Mouse (Mus musculus) heart, embryonic 11.5 days (tissue): Measurements from ENCODE around the gene Capza1. TPM values are rescaled to one million over a fixed set of nuclear protein-coding genes. Genes with fewer than 3 reads are reported as not detected.
A peak's percentile ranks its signal among the peaks of the same experiment; 100 is the strongest.

Experiments used
- ATAC-seq: fragments of 200-750 bp; cut with Nextera tagmentation; replicated peaks from 2 replicates; pipeline ENCODE4 v1.8.0; 2017; ENCODE audit warnings: moderate library complexity; ENCODE audit not compliant: insufficient number of reproducible peaks, low FRiP score, low TSS enrichment
- H3K27ac ChIP-seq: fragments of 300-500 bp; sonication (generic); 2 replicates; pipeline ENCODE4 v1.5.1; 2014; ENCODE audit warnings: mild to moderate bottlenecking, low read depth, low read length
- H3K27me3 ChIP-seq: fragments of 300-500 bp; sonication (generic); 2 replicates; pipeline ENCODE4 v1.6.1; 2014; ENCODE audit warnings: mild to moderate bottlenecking, low read length, mixed read lengths; ENCODE audit not compliant: control insufficient read depth, insufficient read depth
- H3K36me3 ChIP-seq: fragments of 300-500 bp; sonication (generic); 2 replicates; pipeline ENCODE4 v1.6.1; 2014; ENCODE audit warnings: mild to moderate bottlenecking, low read length, moderate library complexity, mixed read lengths; ENCODE audit not compliant: control insufficient read depth, insufficient read depth
- H3K4me1 ChIP-seq: fragments of 300-500 bp; sonication (generic); 2 replicates; pipeline ENCODE4 v1.6.1; 2014; ENCODE audit warnings: low read length; ENCODE audit not compliant: control insufficient read depth, insufficient read depth
- H3K4me2 ChIP-seq: fragments of 300-500 bp; sonication (generic); 2 replicates; pipeline ENCODE4 v1.6.1; 2014; ENCODE audit warnings: mild to moderate bottlenecking, moderate library complexity
- H3K4me3 ChIP-seq: fragments of 300-500 bp; sonication (generic); 2 replicates; pipeline ENCODE4 v1.5.1; 2014; ENCODE audit warnings: low read depth, low read length
- H3K9ac ChIP-seq: fragments of 300-500 bp; sonication (generic); 2 replicates; pipeline ENCODE4 v1.6.1; 2014; ENCODE audit warnings: mild to moderate bottlenecking, low read depth, low read length, moderate library complexity
- H3K9me3 ChIP-seq: fragments of 300-500 bp; sonication (generic); replicated peaks from 2 replicates; pipeline ENCODE4 v1.6.1; 2016; ENCODE audit warnings: low read length; ENCODE audit not compliant: control insufficient read depth
- WGBS: fragments of 180-500 bp; shearing (Covaris S2); extraction: QIAGEN DNeasy Blood & Tissue Kit; methylation state at CpG from one replicate; pipeline ENCODE4 v1.1.7; 2014; ENCODE audit not compliant: insufficient replicate concordance; 5-methylcytosine and 5-hydroxymethylcytosine counted together
- polyA plus RNA-seq: library from polyadenylated mRNA; unstranded; fragments of >200 nt; fragmentation: Nextera tagmentation; extraction: Ambion mirVana; gene quantifications from 2 replicates; pipeline ENCODE4 v1.2.1, GENCODE M21; 2014

Gene Capza1
- polyA plus RNA-seq, 1 experiment from 2014 or later = 183 TPM

- H3K9me3 ChIP-seq = no peaks in the 10 kb centered on the region
- 72% methylated on average over 15 of the region's 15 CpGs for WGBS
- peaks cover 50% of the 10 kb centered on the region for H3K4me1 ChIP-seq
- no peak overlapping the region for H3K9ac ChIP-seq
- no peak overlapping the region; the same call in 1 of the 2 replicates for H3K4me2 ChIP-seq
- H3K4me3 ChIP-seq = no peak overlapping the region
- peak overlapping the region; percentile 85 for H3K27ac ChIP-seq
- no peaks in the 10 kb centered on the region for H3K27me3 ChIP-seq
- no peak for ATAC-seq
- H3K36me3 ChIP-seq = peaks cover 37% of the 10 kb centered on the region
Observed at GRCm38 (mm10) chr3:104795661-104796340, 68.5 kb downstream of the Capza1 start.

GRCm38 (mm10) chr3:104794953-104795470, 69.3 kb downstream of the Capza1 start:
- Histone ChIP-seq H3K4me1 (peaks cover 58% of the 10 kb centered on the region), H3K27me3 (no peaks in the 10 kb centered on the region), H3K36me3 (peaks cover 34% of the 10 kb centered on the region), H3K9ac (no peak overlapping the region), H3K4me3 (no peak overlapping the region), H3K27ac (peak overlapping the region; percentile 85), H3K4me2 (peak overlapping the region; percentile 25), H3K9me3 (no peaks in the 10 kb centered on the region)
- WGBS = 47% methylated on average over 11 of the region's 12 CpGs
- ATAC-seq = no peak

GRCm38 (mm10) chr3:104793871-104794828, 70.2 kb downstream of the Capza1 start:
- Histone ChIP-seq H3K4me2 (peak overlapping the region; percentile 25), H3K4me1 (peaks cover 59% of the 10 kb centered on the region), H3K36me3 (peaks cover 26% of the 10 kb centered on the region), H3K9ac (no peak overlapping the region), H3K27ac (peak overlapping the region; percentile 86), H3K4me3 (no peak overlapping the region), H3K27me3 (no peaks in the 10 kb centered on the region), H3K9me3 (no peaks in the 10 kb centered on the region)
- peak; percentile 90 for ATAC-seq
- WGBS = 31% methylated on average over 20 of the region's 20 CpGs

- peak overlapping the region; percentile 8; the same call in 1 of the 2 replicates for H3K4me2 ChIP-seq
- H3K27ac ChIP-seq = peak overlapping the region; percentile 86; the same call in 1 of the 2 replicates
- H3K9ac ChIP-seq = no peak overlapping the region; the same call in 1 of the 2 replicates
Observed at GRCm38 (mm10) chr3:104792360-104793270, 71.7 kb downstream of the Capza1 start.

GRCm38 (mm10) chr3:104791671-104792070, 72.6 kb downstream of the Capza1 start:
- H3K4me1 ChIP-seq = peaks cover 59% of the 10 kb centered on the region
- ATAC-seq = no peak
- no peaks in the 10 kb centered on the region for H3K9me3 ChIP-seq
- H3K9ac ChIP-seq = peak overlapping the region; percentile 76; the same call in 1 of the 2 replicates
- peaks cover 22% of the 10 kb centered on the region for H3K36me3 ChIP-seq
- no peaks in the 10 kb centered on the region for H3K27me3 ChIP-seq
- H3K4me2 ChIP-seq = peak overlapping the region; percentile 90; the same call in 1 of the 2 replicates
- H3K27ac ChIP-seq = peak overlapping the region; percentile 90; the same call in 1 of the 2 replicates
- 90% methylated on average over 8 of the region's 8 CpGs for WGBS
- H3K4me3 ChIP-seq = no peak overlapping the region

More at GRCm38 (mm10) chr3:104792360-104793270, 71.7 kb downstream of the Capza1 start:
- 63% methylated on average over 15 of the region's 15 CpGs for WGBS
- Histone ChIP-seq H3K9me3 (no peaks in the 10 kb centered on the region), H3K4me3 (no peak overlapping the region), H3K36me3 (peaks cover 26% of the 10 kb centered on the region), H3K4me1 (peaks cover 59% of the 10 kb centered on the region), H3K27me3 (no peaks in the 10 kb centered on the region)
- ATAC-seq = no peak

GRCm38 (mm10) chr3:104791017-104791416, 73.3 kb downstream of the Capza1 start:
- Histone ChIP-seq H3K4me2 (peak overlapping the region; percentile 90), H3K27me3 (no peaks in the 10 kb centered on the region), H3K9me3 (no peaks in the 10 kb centered on the region), H3K27ac (peak overlapping the region; percentile 90), H3K9ac (peak overlapping the region; percentile 76; the same call in 1 of the 2 replicates), H3K4me1 (peaks cover 56% of the 10 kb centered on the region), H3K4me3 (peak overlapping the region; percentile 71), H3K36me3 (peaks cover 17% of the 10 kb centered on the region)
- WGBS = 15% methylated on average over 4 of the region's 4 CpGs
- ATAC-seq = no peak

GRCm38 (mm10) chr3:104790401-104790937, 73.8 kb downstream of the Capza1 start:
- ATAC-seq = 0 out of 2 replicates have a peak, but pooled peaks have one; percentile 7

More at GRCm38 (mm10) chr3:104790401-104790937, 73.8 kb downstream of the Capza1 start:
- Histone ChIP-seq H3K4me1 (peaks cover 50% of the 10 kb centered on the region), H3K9me3 (no peaks in the 10 kb centered on the region), H3K27ac (peak overlapping the region; percentile 90), H3K4me3 (peak overlapping the region; percentile 71), H3K27me3 (no peaks in the 10 kb centered on the region; the same call in 1 of the 2 replicates), H3K9ac (peak overlapping the region; percentile 76), H3K4me2 (peak overlapping the region; percentile 90), H3K36me3 (peaks cover 13% of the 10 kb centered on the region)
- 8% methylated on average over 6 of the region's 6 CpGs for WGBS
